Mouse (Mus musculus): ENCODE measurements around the gene Ankrd28. TPM values are rescaled to one million over a fixed set of nuclear protein-coding genes. Genes with fewer than 3 reads are reported as not detected.

The Ankrd28 gene
- 5.2 and 6.3 TPM in 2 replicates for polyA plus RNA-seq (2015; fragmentation: Nextera tagmentation; extraction: Ambion mirVana)

DNA sequence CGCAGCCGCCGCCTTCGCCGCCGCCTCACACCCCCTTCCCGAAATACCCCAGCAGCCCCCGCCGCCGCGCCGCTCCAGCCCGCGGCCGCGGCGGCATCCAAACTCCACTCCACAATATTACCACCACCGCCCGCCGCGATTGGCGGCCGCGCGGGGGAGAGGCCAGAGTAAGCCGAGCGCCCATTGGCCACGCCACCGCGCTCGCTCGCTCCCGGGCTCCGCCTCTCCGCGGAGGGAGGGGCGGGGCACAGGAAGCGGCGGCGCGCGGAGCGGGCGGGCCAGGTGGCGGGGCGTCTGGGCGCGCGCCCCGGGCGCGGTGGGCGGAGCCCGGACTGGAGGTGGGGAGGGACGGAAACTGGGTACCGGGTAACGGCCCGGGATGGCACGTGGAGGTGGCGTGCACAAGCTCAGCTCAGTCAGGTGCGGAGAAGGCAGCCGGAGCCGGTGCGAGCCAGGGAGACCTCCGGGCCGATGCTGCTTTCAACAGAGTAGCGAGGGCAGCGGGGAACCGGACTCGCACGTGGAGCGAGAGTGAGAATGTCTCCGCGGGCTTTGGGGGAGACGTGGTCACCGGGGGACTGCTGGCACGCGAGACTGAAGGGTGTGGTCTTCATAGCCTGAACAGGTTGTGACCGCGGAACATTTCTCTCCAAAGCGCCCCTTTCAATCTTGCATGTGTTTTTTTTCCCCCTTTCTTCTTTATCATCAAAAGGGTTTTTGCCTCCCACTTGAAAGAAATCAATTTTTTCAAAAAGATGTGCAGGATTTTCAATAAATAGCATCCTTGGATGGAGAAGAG is at the start of gene Ankrd28:
Ankrd28 (minus strand) TSS at position 81 of the 799 bp plus-strand sequence.

Other genes with a start within 250 kb of the Ankrd28 start
- gene Colq, start 239.3 kb downstream of the Ankrd28 start, polyA plus RNA-seq (2015; fragmentation: Nextera tagmentation; extraction: Ambion mirVana), result 0.34 and 0.97 TPM in 2 replicates
- gene Gm49387, start 189.8 kb downstream of the Ankrd28 start, polyA plus RNA-seq (2015; fragmentation: Nextera tagmentation; extraction: Ambion mirVana), result 0.12 TPM in 1 of 2 replicates, not detected in the other
- gene Btd, start 189.6 kb downstream of the Ankrd28 start, polyA plus RNA-seq (2015; fragmentation: Nextera tagmentation; extraction: Ambion mirVana), result 9.9 and 12.0 TPM in 2 replicates
- gene Hacl1, start 189.4 kb downstream of the Ankrd28 start, polyA plus RNA-seq (2015; fragmentation: Nextera tagmentation; extraction: Ambion mirVana), result 15.0 and 15.1 TPM in 2 replicates
- 0.37 and 0.53 TPM in 2 replicates for gene Galnt15, start 198.3 kb upstream of the Ankrd28 start, polyA plus RNA-seq (2015; fragmentation: Nextera tagmentation; extraction: Ambion mirVana)

All from spleen, postnatal 0 days (tissue).